Mouse (Mus musculus): ENCODE data around the gene Ecm1. TPM values are rescaled to one million over a fixed set of nuclear protein-coding genes. Genes with fewer than 3 reads are reported as not detected.

Ecm1 gene
- 132 and 195 TPM in 2 replicates for polyA plus RNA-seq (2012; rRNA removed)

GRCm38 (mm10) chr3:95739353-95740104 lies at the start of gene Ecm1:
Gene Ecm1 (minus strand): TSS chr3:95739569.
- 58% methylated on average over 7 of the region's 7 CpGs for WGBS
- no peak for DNase-seq (ENCODE audit: low read depth, low spot score)

- WGBS = 86% methylated on average over 4 of the region's 4 CpGs
- no peak for DNase-seq (ENCODE audit: low read depth, low spot score)
These were observed 46.1 kb upstream of the Ecm1 start for GRCm38 (mm10) chr3:95785501-95785900.

GRCm38 (mm10) chr3:95771985-95772384 lies 32.6 kb upstream of the Ecm1 start:
- no peak for DNase-seq (ENCODE audit: low read depth, low spot score)

GRCm38 (mm10) chr3:95765534-95765933 lies 26.2 kb upstream of the Ecm1 start:
- no peak for DNase-seq (ENCODE audit: low read depth, low spot score)
- 92% methylated on average over 10 of the region's 10 CpGs for WGBS

GRCm38 (mm10) chr3:95763811-95764210 lies 24.4 kb upstream of the Ecm1 start:
- no peak for DNase-seq (ENCODE audit: low read depth, low spot score)
- 81% methylated on average over 10 of the region's 10 CpGs for WGBS

GRCm38 (mm10) chr3:95762961-95763360 lies 23.6 kb upstream of the Ecm1 start:
- WGBS = 47% methylated on average over 6 of the region's 6 CpGs
- no peak for DNase-seq (ENCODE audit: low read depth, low spot score)

- no peak for DNase-seq (ENCODE audit: low read depth, low spot score)
- 79% methylated on average over 4 of the region's 4 CpGs for WGBS
These were observed 22.4 kb upstream of the Ecm1 start for GRCm38 (mm10) chr3:95761771-95762170.

GRCm38 (mm10) chr3:95760656-95761055 lies 21.3 kb upstream of the Ecm1 start:
- no peak for DNase-seq (ENCODE audit: low read depth, low spot score)

- DNase-seq (ENCODE audit: low read depth, low spot score) = no peak
- 88% methylated on average over 6 of the region's 6 CpGs for WGBS
These were observed 20.7 kb upstream of the Ecm1 start, which contains the start of gene Tars2 for GRCm38 (mm10) chr3:95760106-95760505. Gene Tars2 (minus strand): TSS chr3:95760206.

GRCm38 (mm10) chr3:95758467-95759218 lies 19.3 kb upstream of the Ecm1 start:
- 26% methylated on average over 9 of the region's 9 CpGs for WGBS
- DNase-seq (ENCODE audit: low read depth, low spot score) = no peak

- DNase-seq (ENCODE audit: low read depth, low spot score) = no peak
- WGBS = 77% methylated on average over 2 of the region's 2 CpGs
These were observed 17.4 kb upstream of the Ecm1 start for GRCm38 (mm10) chr3:95756808-95757207.

GRCm38 (mm10) chr3:95754345-95755206 lies 15.2 kb upstream of the Ecm1 start:
- DNase-seq (ENCODE audit: low read depth, low spot score) = peak; percentile 81
- under 1% methylated on average over 30 of the region's 30 CpGs for WGBS

GRCm38 (mm10) chr3:95752935-95753334 lies 13.6 kb upstream of the Ecm1 start:
- 77% methylated on average over 3 of the region's 3 CpGs for WGBS
- no peak for DNase-seq (ENCODE audit: low read depth, low spot score)

- no peak for DNase-seq (ENCODE audit: low read depth, low spot score)
- WGBS = 66% methylated on average over 8 of the region's 8 CpGs
These were observed 1.0 kb upstream of the Ecm1 start for GRCm38 (mm10) chr3:95740406-95740805.

- DNase-seq (ENCODE audit: low read depth, low spot score) = no peak
- WGBS = 85% methylated on average over 12 of the region's 12 CpGs
These were observed 4.2 kb downstream of the Ecm1 start for GRCm38 (mm10) chr3:95735071-95735670.

- 51% methylated on average over 13 of the region's 13 CpGs for WGBS
- no peak for DNase-seq (ENCODE audit: low read depth, low spot score)
These were observed 5.2 kb downstream of the Ecm1 start for GRCm38 (mm10) chr3:95734092-95734702.

GRCm38 (mm10) chr3:95732744-95733521 lies 6.4 kb downstream of the Ecm1 start:
- 67% methylated on average over 11 of the region's 11 CpGs for WGBS
- no peak for DNase-seq (ENCODE audit: low read depth, low spot score)

GRCm38 (mm10) chr3:95732297-95732696 lies 7.1 kb downstream of the Ecm1 start:
- no peak for DNase-seq (ENCODE audit: low read depth, low spot score)
- WGBS = 83% methylated on average over 9 of the region's 9 CpGs

GRCm38 (mm10) chr3:95731802-95732201 lies 7.6 kb downstream of the Ecm1 start:
- DNase-seq (ENCODE audit: low read depth, low spot score) = no peak
- 82% methylated on average over 4 of the region's 4 CpGs for WGBS

Data from large intestine, adult 2 months (tissue).